Mouse (Mus musculus) CH12.LX (cell line): ENCODE results near the gene P2ry12.

Experiments used
- CTCF ChIP-seq, 2 experiments: IDR thresholded peaks in 1 of 2; conservative IDR thresholded peaks in 1 of 2; 2 replicates each; pipeline ENCODE4 v1.5.1; 2011 to 2012; ENCODE audit warnings: low read depth in 2 of 2, low read length in 2 of 2, improper control_type of control experiment in 1 of 2, inconsistent platforms in 1 of 2, mild to moderate bottlenecking in 1 of 2, moderate library complexity in 1 of 2
- EP300 ChIP-seq: IDR thresholded peaks from 2 replicates; pipeline ENCODE4 v1.6.1; 2011; ENCODE audit warnings: low read length, improper control_type of control experiment
- MAFK ChIP-seq: IDR thresholded peaks from 2 replicates; pipeline ENCODE4 v1.6.1; 2011; ENCODE audit warnings: low read length, improper control_type of control experiment; ENCODE audit not compliant: insufficient replicate concordance
- MAZ ChIP-seq: IDR thresholded peaks from 2 replicates; pipeline ENCODE4 v1.6.1; 2012; ENCODE audit warnings: low read depth, mild to moderate bottlenecking, inconsistent platforms, low read length, improper control_type of control experiment, moderate library complexity
- POLR2A ChIP-seq: IDR thresholded peaks from 2 replicates; pipeline ENCODE4 v1.6.1; 2011; ENCODE audit warnings: low read depth, mild to moderate bottlenecking, improper control_type of control experiment, low read length
- ZKSCAN1 ChIP-seq: IDR thresholded peaks from 2 replicates; pipeline ENCODE4 v1.6.1; 2012; ENCODE audit warnings: low read depth, inconsistent platforms, low read length, improper control_type of control experiment, borderline replicate concordance
- ZMIZ1 ChIP-seq: IDR thresholded peaks from 2 replicates; pipeline ENCODE4 v1.6.1; 2012; ENCODE audit warnings: low read depth, mild to moderate bottlenecking, inconsistent platforms, low read length, improper control_type of control experiment

DNA sequence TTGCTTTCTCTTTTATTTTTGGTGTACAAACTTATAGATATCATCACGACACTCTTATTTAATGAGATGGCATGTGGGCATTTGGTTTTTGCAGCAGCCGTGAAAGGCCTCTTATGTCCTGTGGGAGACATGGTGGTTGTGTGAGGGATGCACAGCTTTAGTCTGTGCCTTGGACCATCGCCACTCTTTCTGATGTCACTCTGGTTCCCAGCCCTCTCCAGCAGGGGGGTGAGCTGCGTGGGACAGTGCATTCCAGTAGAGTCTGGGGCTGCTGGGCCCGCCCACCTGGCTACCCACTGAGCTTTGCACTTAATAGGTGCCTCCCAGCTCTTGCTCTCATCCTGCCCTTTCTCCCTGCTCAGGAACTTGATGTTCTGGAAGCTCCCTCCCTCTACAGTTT is 81.5 kb downstream of the P2ry12 start:
- no peak for TF ChIP-seq POLR2A
- TF ChIP-seq CTCF (conservative IDR thresholded peaks at IDR 0.05 in 1 of 2, IDR thresholded peaks at IDR 0.05 in 1 of 2; ENCODE audit: low read depth in 2 of 2, low read length in 2 of 2): no peak
- TF ChIP-seq MAFK: no peak
- no peak for TF ChIP-seq EP300
- no peak for TF ChIP-seq ZKSCAN1
- TF ChIP-seq ZMIZ1: no peak
- no peak for TF ChIP-seq MAZ
